Mouse (Mus musculus) liver, embryonic 12.5 days (tissue): ENCODE data around the gene Usp44. TPM values are rescaled to one million over a fixed set of nuclear protein-coding genes. Genes with fewer than 3 reads are reported as not detected.
"Not testable (repeated sequence)": the region's sequence is repeated elsewhere in the genome, so short reads cannot be mapped to it uniquely, and the experiment has no call there.

Experiments used
- ATAC-seq: fragments of 200-750 bp; cut with Nextera tagmentation; 2 replicates; pipeline ENCODE4 v1.8.0; 2017; ENCODE audit warnings: moderate number of reproducible peaks, mild to moderate bottlenecking, moderate library complexity
- H3K27ac ChIP-seq: fragments of 300-500 bp; sonication (generic); 2 replicates; pipeline ENCODE4 v1.5.1; 2016; ENCODE audit warnings: mild to moderate bottlenecking
- H3K27me3 ChIP-seq: fragments of 300-500 bp; sonication (generic); replicated peaks from 2 replicates; pipeline ENCODE4 v1.6.1; 2016; ENCODE audit warnings: mild to moderate bottlenecking, moderate library complexity
- H3K36me3 ChIP-seq: fragments of 300-500 bp; sonication (generic); 2 replicates; pipeline ENCODE4 v1.6.1; 2016; ENCODE audit warnings: mild to moderate bottlenecking, moderate library complexity
- H3K4me1 ChIP-seq: fragments of 300-500 bp; sonication (generic); 2 replicates; pipeline ENCODE4 v1.6.1; 2016
- H3K4me2 ChIP-seq: fragments of 300-500 bp; sonication (generic); 2 replicates; pipeline ENCODE4 v1.6.1; 2016; ENCODE audit warnings: mild to moderate bottlenecking, moderate library complexity
- H3K4me3 ChIP-seq: fragments of 300-500 bp; sonication (generic); 2 replicates; pipeline ENCODE4 v1.5.1; 2016; ENCODE audit warnings: mild to moderate bottlenecking, moderate library complexity
- H3K9ac ChIP-seq: fragments of 300-500 bp; sonication (generic); 2 replicates; pipeline ENCODE4 v1.6.1; 2016; ENCODE audit warnings: mild to moderate bottlenecking, moderate library complexity
- H3K9me3 ChIP-seq: fragments of 300-500 bp; sonication (generic); replicated peaks from 2 replicates; pipeline ENCODE4 v1.6.1; 2016; ENCODE audit warnings: mild to moderate bottlenecking, moderate library complexity
- WGBS: fragments of 180-500 bp; shearing (Covaris S2); methylation state at CpG from one replicate; pipeline ENCODE4 v1.1.7; 2016; ENCODE audit not compliant: insufficient replicate concordance; 5-methylcytosine and 5-hydroxymethylcytosine counted together
- polyA plus RNA-seq: library from polyadenylated mRNA; unstranded; fragments of >200 nt; fragmentation: Nextera tagmentation; extraction: Ambion mirVana; gene quantifications from 2 replicates; pipeline ENCODE4 v1.2.1, GENCODE M21; 2016

Gene Usp44
- 5.5 and 5.8 TPM in 2 replicates for polyA plus RNA-seq

- no peaks in the 10 kb centered on the region for H3K9me3 ChIP-seq
- peaks cover 63% of the 10 kb centered on the region for H3K27me3 ChIP-seq
- H3K4me2 ChIP-seq = peak within 1 kb of the TSS; percentile 98
- no peak for ATAC-seq
- no peaks in the 10 kb centered on the region for H3K36me3 ChIP-seq
- H3K4me3 ChIP-seq = peak within 1 kb of the TSS; percentile 51
- H3K9ac ChIP-seq = peak within 1 kb of the TSS; percentile 65
- 23% methylated on average over 22 of the region's 22 CpGs for WGBS
- H3K27ac ChIP-seq = peak within 1 kb of the TSS; percentile 45
- peaks cover 58% of the 10 kb centered on the region for H3K4me1 ChIP-seq
These were observed at the start of gene Usp44 for GRCm38 (mm10) chr10:93830931-93831729. TSS of gene Usp44 (plus strand) at chr10:93831555.

GRCm38 (mm10) chr10:93783216-93784013 is 47.9 kb upstream of the Usp44 start:
- Histone ChIP-seq H3K4me2 (no peak overlapping the region), H3K4me3 (no peak overlapping the region), H3K27me3 (no peaks in the 10 kb centered on the region), H3K9me3 (no peaks in the 10 kb centered on the region), H3K4me1 (no peaks in the 10 kb centered on the region), H3K36me3 (no peaks in the 10 kb centered on the region), H3K27ac (no peak overlapping the region), H3K9ac (no peak overlapping the region)
- no peak for ATAC-seq
- 65% methylated on average over 15 of the region's 15 CpGs for WGBS

- no peak overlapping the region for H3K4me2 ChIP-seq
- no peaks in the 10 kb centered on the region for H3K9me3 ChIP-seq
- no peak for ATAC-seq
- H3K4me1 ChIP-seq = no peaks in the 10 kb centered on the region
- H3K27me3 ChIP-seq = no peaks in the 10 kb centered on the region
- 73% methylated on average over 8 of the region's 8 CpGs for WGBS
- no peak overlapping the region for H3K4me3 ChIP-seq
- no peak overlapping the region for H3K9ac ChIP-seq
- H3K27ac ChIP-seq = no peak overlapping the region
- H3K36me3 ChIP-seq = no peaks in the 10 kb centered on the region
These were observed 31.5 kb upstream of the Usp44 start for GRCm38 (mm10) chr10:93799711-93800362.

- Histone ChIP-seq H3K36me3 (no peaks in the 10 kb centered on the region), H3K9ac (no peak overlapping the region), H3K9me3 (no peaks in the 10 kb centered on the region), H3K27ac (no peak overlapping the region), H3K4me3 (no peak overlapping the region), H3K4me1 (no peaks in the 10 kb centered on the region), H3K27me3 (no peaks in the 10 kb centered on the region), H3K4me2 (no peak overlapping the region)
- no peak for ATAC-seq
- WGBS = 54% methylated on average over 4 of the region's 4 CpGs
These were observed 31.0 kb upstream of the Usp44 start for GRCm38 (mm10) chr10:93800363-93800722.

- Histone ChIP-seq H3K9ac (no peak overlapping the region), H3K36me3 (no peaks in the 10 kb centered on the region), H3K4me3 (no peak overlapping the region), H3K27ac (no peak overlapping the region), H3K9me3 (no peaks in the 10 kb centered on the region), H3K4me1 (no peaks in the 10 kb centered on the region), H3K27me3 (no peaks in the 10 kb centered on the region), H3K4me2 (no peak overlapping the region)
- WGBS = 69% methylated on average over 5 of the region's 5 CpGs
- ATAC-seq = no peak
These were observed 30.5 kb upstream of the Usp44 start for GRCm38 (mm10) chr10:93800895-93801294.

GRCm38 (mm10) chr10:93803199-93803598 is 28.2 kb upstream of the Usp44 start:
- WGBS = 57% methylated on average over 6 of the region's 6 CpGs
- Histone ChIP-seq H3K36me3 (no peaks in the 10 kb centered on the region), H3K27ac (no peak overlapping the region), H3K9ac (no peak overlapping the region), H3K9me3 (no peaks in the 10 kb centered on the region), H3K27me3 (no peaks in the 10 kb centered on the region), H3K4me3 (no peak overlapping the region), H3K4me1 (no peaks in the 10 kb centered on the region), H3K4me2 (no peak overlapping the region)
- ATAC-seq = no peak

- not testable (repeated sequence) for H3K4me3 ChIP-seq, H3K36me3 ChIP-seq, H3K4me2 ChIP-seq, H3K9me3 ChIP-seq, H3K27ac ChIP-seq, H3K27me3 ChIP-seq, H3K4me1 ChIP-seq, H3K9ac ChIP-seq, ATAC-seq
- WGBS = 86% methylated on average over 8 of the region's 8 CpGs
These were observed 21.9 kb upstream of the Usp44 start for GRCm38 (mm10) chr10:93809438-93809837.

GRCm38 (mm10) chr10:93810590-93811185 is 20.7 kb upstream of the Usp44 start:
- 56% methylated on average over 7 of the region's 7 CpGs for WGBS

GRCm38 (mm10) chr10:93812098-93812497 is 19.3 kb upstream of the Usp44 start:
- H3K9ac ChIP-seq = no peak overlapping the region
- H3K4me1 ChIP-seq = 0 out of 2 replicates have a peak, but pooled peaks cover 5% of the 10 kb centered on the region
- WGBS = 66% methylated on average over 7 of the region's 7 CpGs
- no peaks in the 10 kb centered on the region for H3K36me3 ChIP-seq
- H3K27me3 ChIP-seq = peaks cover 16% of the 10 kb centered on the region
- H3K4me2 ChIP-seq = no peak overlapping the region
- no peak for ATAC-seq
- no peaks in the 10 kb centered on the region for H3K9me3 ChIP-seq
- no peak overlapping the region for H3K4me3 ChIP-seq
- no peak overlapping the region for H3K27ac ChIP-seq

More at GRCm38 (mm10) chr10:93810590-93811185, 20.7 kb upstream of the Usp44 start:
- H3K9me3 ChIP-seq = no peaks in the 10 kb centered on the region
- peaks cover 5% of the 10 kb centered on the region; the same call in 1 of the 2 replicates for H3K27me3 ChIP-seq
- no peak overlapping the region for H3K4me3 ChIP-seq
- H3K36me3 ChIP-seq = no peaks in the 10 kb centered on the region
- no peak overlapping the region for H3K27ac ChIP-seq
- no peak overlapping the region for H3K4me2 ChIP-seq
- no peak overlapping the region for H3K9ac ChIP-seq
- no peak for ATAC-seq
- H3K4me1 ChIP-seq = 0 out of 2 replicates have a peak, but pooled peaks cover 5% of the 10 kb centered on the region

GRCm38 (mm10) chr10:93812774-93813415 is 18.5 kb upstream of the Usp44 start:
- Histone ChIP-seq H3K27ac (no peak overlapping the region), H3K27me3 (peaks cover 23% of the 10 kb centered on the region), H3K9me3 (no peaks in the 10 kb centered on the region), H3K9ac (no peak overlapping the region), H3K4me3 (no peak overlapping the region), H3K4me2 (peak overlapping the region; percentile 33; the same call in 1 of the 2 replicates), H3K36me3 (no peaks in the 10 kb centered on the region), H3K4me1 (0 out of 2 replicates have a peak, but pooled peaks cover 5% of the 10 kb centered on the region)
- ATAC-seq = no peak
- WGBS = 11% methylated on average over 10 of the region's 10 CpGs

- H3K9me3 ChIP-seq = no peaks in the 10 kb centered on the region
- H3K27ac ChIP-seq = no peak overlapping the region
- no peak overlapping the region for H3K4me3 ChIP-seq
- H3K4me2 ChIP-seq = no peak overlapping the region
- 76% methylated on average over 10 of the region's 10 CpGs for WGBS
- no peak overlapping the region for H3K9ac ChIP-seq
- ATAC-seq = no peak
- H3K4me1 ChIP-seq = peaks cover 10% of the 10 kb centered on the region
- H3K36me3 ChIP-seq = no peaks in the 10 kb centered on the region
- peaks cover 26% of the 10 kb centered on the region for H3K27me3 ChIP-seq
These were observed 17.6 kb upstream of the Usp44 start for GRCm38 (mm10) chr10:93813755-93814154.
